Mouse (Mus musculus) heart, postnatal 0 days (tissue): Measurements from ENCODE around the gene Fgfr2.

Experiments used
- CTCF ChIP-seq: IDR thresholded peaks from 2 replicates; pipeline ENCODE4 v1.5.1; 2016; ENCODE audit warnings: antibody characterized with exemption, control low read depth, low read depth
- EP300 ChIP-seq: IDR thresholded peaks from 2 replicates; pipeline ENCODE4 v1.6.1; 2016; ENCODE audit warnings: antibody characterized with exemption, low read depth

- TF ChIP-seq CTCF (no peak), EP300 (no peak)
Measured at GRCm38 (mm10) chr7:132722401-132723370, 400.5 kb downstream of the Fgfr2 start.
